Mouse (Mus musculus) CH12.LX (cell line): ENCODE results near the gene Ddah1.

ENCODE experiments used
- CHD1 ChIP-seq: IDR thresholded peaks from 2 replicates; pipeline ENCODE4 v1.6.1; 2012; ENCODE audit warnings: low read depth, low read length, improper control_type of control experiment, inconsistent platforms
- CTCF ChIP-seq, 2 experiments: IDR thresholded peaks in 1 of 2; conservative IDR thresholded peaks in 1 of 2; 2 replicates each; pipeline ENCODE4 v1.5.1; 2011 to 2012; ENCODE audit warnings: low read depth in 2 of 2, low read length in 2 of 2, improper control_type of control experiment in 1 of 2, inconsistent platforms in 1 of 2, mild to moderate bottlenecking in 1 of 2, moderate library complexity in 1 of 2
- E2F4 ChIP-seq: IDR thresholded peaks from 2 replicates; pipeline ENCODE4 v1.6.1; 2011; ENCODE audit warnings: low read depth, low read length, improper control_type of control experiment; ENCODE audit not compliant: insufficient replicate concordance
- EP300 ChIP-seq: IDR thresholded peaks from 2 replicates; pipeline ENCODE4 v1.6.1; 2011; ENCODE audit warnings: low read length, improper control_type of control experiment
- ETS1 ChIP-seq: conservative IDR thresholded peaks from 2 replicates; pipeline ENCODE4 v1.6.1; 2012; ENCODE audit warnings: low read depth, mild to moderate bottlenecking, inconsistent platforms, low read length, improper control_type of control experiment, moderate library complexity
- HCFC1 ChIP-seq: IDR thresholded peaks from 2 replicates; pipeline ENCODE4 v1.6.1; 2012; ENCODE audit warnings: low read depth, mild to moderate bottlenecking, inconsistent platforms, low read length, improper control_type of control experiment
- MAFK ChIP-seq: IDR thresholded peaks from 2 replicates; pipeline ENCODE4 v1.6.1; 2011; ENCODE audit warnings: low read length, improper control_type of control experiment; ENCODE audit not compliant: insufficient replicate concordance
- NELFE ChIP-seq: IDR thresholded peaks from 2 replicates; pipeline ENCODE4 v1.6.1; 2011; ENCODE audit warnings: low read depth, low read length, improper control_type of control experiment
- POLR2A ChIP-seq: IDR thresholded peaks from 2 replicates; pipeline ENCODE4 v1.6.1; 2011; ENCODE audit warnings: low read depth, mild to moderate bottlenecking, improper control_type of control experiment, low read length
- RAD21 ChIP-seq: IDR thresholded peaks from 2 replicates; pipeline ENCODE4 v1.6.1; 2011; ENCODE audit warnings: low read depth, mild to moderate bottlenecking, low read length, improper control_type of control experiment, moderate library complexity
- RCOR1 ChIP-seq: conservative IDR thresholded peaks from 2 replicates; pipeline ENCODE4 v1.6.1; 2012; ENCODE audit warnings: low read depth, mild to moderate bottlenecking, inconsistent platforms, low read length, improper control_type of control experiment
- ZKSCAN1 ChIP-seq: IDR thresholded peaks from 2 replicates; pipeline ENCODE4 v1.6.1; 2012; ENCODE audit warnings: low read depth, inconsistent platforms, low read length, improper control_type of control experiment, borderline replicate concordance

DNA sequence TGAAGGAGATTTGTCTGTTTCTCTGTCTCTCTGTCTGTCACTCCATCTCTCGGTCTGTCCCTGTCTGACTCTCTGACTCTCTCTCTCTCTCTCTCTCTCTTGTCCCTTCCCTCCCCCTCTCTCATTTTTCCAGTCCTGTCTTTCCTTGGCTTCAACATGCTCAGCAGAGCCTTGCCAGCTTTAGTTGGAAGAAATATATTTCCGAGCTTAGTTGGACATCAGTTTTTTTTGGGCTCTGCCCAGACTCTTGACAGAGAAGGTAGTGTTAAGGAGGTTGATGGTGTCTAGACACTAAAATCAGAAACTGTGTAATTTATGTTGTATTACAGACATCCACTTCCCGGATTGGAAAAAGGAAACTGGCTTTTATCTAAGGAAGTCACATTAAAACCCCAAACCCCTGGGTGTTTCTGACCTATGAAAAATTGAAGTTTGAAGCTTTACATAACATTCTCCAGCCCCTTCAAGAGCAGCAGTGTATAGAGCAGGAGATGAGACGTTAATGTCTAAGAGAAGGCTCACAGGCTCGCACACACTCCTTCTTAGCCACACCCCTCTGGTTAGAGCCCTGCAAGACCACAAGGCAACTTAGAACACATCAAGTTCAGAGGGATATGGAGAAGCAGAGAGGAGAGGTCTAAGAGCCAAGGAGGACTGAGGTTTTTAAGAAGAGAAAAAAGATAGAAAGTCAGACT lies 21.0 kb downstream of the Ddah1 start:
- TF ChIP-seq POLR2A = no peak
- no peak for TF ChIP-seq CTCF (conservative IDR thresholded peaks at IDR 0.05 in 1 of 2, IDR thresholded peaks at IDR 0.05 in 1 of 2; ENCODE audit: low read depth in 2 of 2, low read length in 2 of 2)
- no peak for TF ChIP-seq E2F4
- no peak for TF ChIP-seq RCOR1
- no peak for TF ChIP-seq EP300
- TF ChIP-seq CHD1 = no peak
- no peak for TF ChIP-seq ZKSCAN1
- TF ChIP-seq MAFK = no peak
- no peak for TF ChIP-seq RAD21
- TF ChIP-seq NELFE = no peak
- no peak for TF ChIP-seq ETS1
- TF ChIP-seq HCFC1 = no peak
